Mouse (Mus musculus) hindbrain, embryonic 16.5 days (tissue): ENCODE measurements at regions not wholly inside any gene's neighbourhood (a gene's known extent, or its start where the extent isn't known, plus 50 kb on each side); places are given as distances from the start of the nearest gene placed in this dataset.

Experiments used
- ATAC-seq: fragments of 200-750 bp; cut with Nextera tagmentation; 2 replicates; pipeline ENCODE4 v1.8.0; 2017; ENCODE audit warnings: moderate TSS enrichment, moderate library complexity
- H3K27ac ChIP-seq: fragments of 300-500 bp; sonication (generic); 2 replicates; pipeline ENCODE4 v1.5.1; 2014; ENCODE audit warnings: low read depth, mild to moderate bottlenecking, control low read depth, low read length, moderate library complexity
- H3K27me3 ChIP-seq: fragments of 300-500 bp; sonication (generic); replicated peaks from 2 replicates; pipeline ENCODE4 v1.6.1; 2014; ENCODE audit warnings: low read length; ENCODE audit not compliant: control insufficient read depth, insufficient read depth
- H3K36me3 ChIP-seq: fragments of 300-500 bp; sonication (generic); 2 replicates; pipeline ENCODE4 v1.6.1; 2014; ENCODE audit warnings: mild to moderate bottlenecking, low read length, moderate library complexity, mixed read lengths; ENCODE audit not compliant: control insufficient read depth, insufficient read depth
- H3K4me1 ChIP-seq: fragments of 300-500 bp; sonication (generic); 2 replicates; pipeline ENCODE4 v1.6.1; 2014; ENCODE audit warnings: low read depth, low read length; ENCODE audit not compliant: control insufficient read depth, insufficient read depth
- H3K4me2 ChIP-seq: fragments of 300-500 bp; sonication (generic); 2 replicates; pipeline ENCODE4 v1.6.1; 2014; ENCODE audit warnings: mild to moderate bottlenecking, low read length, control low read depth, moderate library complexity
- H3K4me3 ChIP-seq: fragments of 300-500 bp; sonication (generic); 2 replicates; pipeline ENCODE4 v1.5.1; 2014; ENCODE audit warnings: mild to moderate bottlenecking, low read length, control low read depth, moderate library complexity
- H3K9ac ChIP-seq: fragments of 300-500 bp; sonication (generic); 2 replicates; pipeline ENCODE4 v1.6.1; 2014; ENCODE audit warnings: low read depth, mild to moderate bottlenecking, control low read depth, low read length, moderate library complexity
- H3K9me3 ChIP-seq: fragments of 300-500 bp; sonication (generic); 2 replicates; pipeline ENCODE4 v1.6.1; 2014; ENCODE audit warnings: mild to moderate bottlenecking, low read length, moderate library complexity; ENCODE audit not compliant: control insufficient read depth
- WGBS: fragments of 180-500 bp; shearing (Covaris S2); extraction: QIAGEN DNeasy Blood & Tissue Kit; methylation state at CpG from one replicate; pipeline ENCODE4 v1.1.7; 2014; 5-methylcytosine and 5-hydroxymethylcytosine counted together

- H3K4me2 ChIP-seq = no peak overlapping the region
- no peak overlapping the region for H3K27ac ChIP-seq
- H3K9me3 ChIP-seq = no peaks in the 10 kb centered on the region
- no peaks in the 10 kb centered on the region for H3K4me1 ChIP-seq
- 83% methylated on average over 2 of the region's 2 CpGs for WGBS
- no peak overlapping the region for H3K9ac ChIP-seq
- H3K4me3 ChIP-seq = no peak overlapping the region
- no peaks in the 10 kb centered on the region for H3K27me3 ChIP-seq
- ATAC-seq = no peak
- no peaks in the 10 kb centered on the region for H3K36me3 ChIP-seq
These were observed 244.2 kb upstream of the Sash1 start for GRCm38 (mm10) chr10:9130061-9130460.

- WGBS = 24% methylated on average over 4 of the region's 4 CpGs
- no peak overlapping the region for H3K27ac ChIP-seq
- H3K9ac ChIP-seq = no peak overlapping the region
- no peak overlapping the region for H3K4me2 ChIP-seq
- H3K4me1 ChIP-seq = peaks cover 4% of the 10 kb centered on the region
- no peaks in the 10 kb centered on the region for H3K27me3 ChIP-seq
- no peaks in the 10 kb centered on the region for H3K9me3 ChIP-seq
- no peaks in the 10 kb centered on the region for H3K36me3 ChIP-seq
- no peak for ATAC-seq
- H3K4me3 ChIP-seq = no peak overlapping the region
These were observed 233.4 kb upstream of the Sash1 start for GRCm38 (mm10) chr10:9119249-9119648.

DNA sequence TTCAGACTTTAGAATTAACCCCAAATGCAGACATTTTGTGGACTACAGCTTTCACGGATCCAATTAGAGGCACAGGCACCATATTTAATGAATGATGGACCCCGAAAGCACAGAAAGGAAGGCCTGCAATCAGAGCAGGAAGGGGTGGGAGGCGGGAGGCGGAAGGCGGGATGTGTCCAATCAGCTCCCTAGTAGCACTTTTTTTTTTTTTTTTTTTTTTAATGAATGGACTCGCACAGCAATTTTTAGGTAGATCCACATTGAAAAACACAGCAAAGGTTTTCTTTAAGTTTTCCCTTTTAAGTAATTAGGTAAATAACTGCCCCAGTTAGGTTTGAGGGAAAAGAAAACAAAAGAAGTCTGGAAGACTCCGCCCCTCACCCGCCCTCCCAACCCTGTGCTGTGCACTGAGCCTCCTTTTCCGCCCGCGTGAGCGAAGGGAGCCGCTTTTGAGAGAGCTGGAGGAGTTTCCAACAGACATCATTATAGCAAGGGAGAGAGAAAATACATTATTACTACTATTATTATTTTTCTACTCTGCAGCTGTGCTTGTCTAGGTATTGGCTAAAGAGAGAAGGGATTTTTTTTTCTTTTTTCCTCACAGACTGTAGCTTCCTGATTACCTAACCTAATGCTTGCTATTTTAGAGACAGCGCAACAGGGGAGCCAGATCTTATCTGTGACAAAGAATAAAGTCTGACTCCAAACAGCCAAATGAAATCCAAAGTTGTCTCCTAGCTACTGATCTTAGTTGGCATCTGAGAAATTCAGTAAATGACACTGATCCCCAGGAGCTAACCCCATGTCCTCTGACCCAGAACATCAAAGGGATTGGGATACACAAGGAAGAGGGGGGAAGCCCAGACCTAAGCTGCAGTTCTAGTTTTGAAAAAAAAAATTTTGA, 232.0 kb upstream of the Sash1 start:
- H3K9me3 ChIP-seq = no peaks in the 10 kb centered on the region
- no peaks in the 10 kb centered on the region for H3K27me3 ChIP-seq
- peaks cover 4% of the 10 kb centered on the region for H3K4me1 ChIP-seq
- WGBS = 14% methylated on average over 14 of the region's 14 CpGs
- peak overlapping the region; percentile 44; the same call in 1 of the 2 replicates for H3K9ac ChIP-seq
- H3K27ac ChIP-seq = peak overlapping the region; percentile 12; the same call in 1 of the 2 replicates
- peak overlapping the region; percentile 57 for H3K4me2 ChIP-seq
- peak; percentile 91 for ATAC-seq
- H3K4me3 ChIP-seq = peak overlapping the region; percentile 32
- H3K36me3 ChIP-seq = no peaks in the 10 kb centered on the region

DNA sequence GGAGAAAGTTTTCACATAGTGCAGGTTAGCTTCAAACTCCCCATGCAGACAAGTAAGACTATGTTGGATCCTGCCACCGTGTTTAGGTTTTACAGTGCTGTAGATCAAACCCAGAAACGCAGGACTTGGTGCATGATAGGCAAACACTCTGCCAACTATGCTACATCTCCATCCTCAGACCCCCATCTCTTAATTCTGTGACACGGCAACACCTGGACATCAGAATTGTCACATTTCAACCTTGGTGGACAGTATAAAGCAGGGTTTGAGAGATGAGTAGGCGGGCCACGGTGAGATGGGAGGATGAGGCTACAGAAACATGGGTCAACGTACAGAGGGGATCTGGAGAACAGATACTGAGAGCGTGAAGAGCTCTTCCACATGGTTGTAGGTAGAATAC, 231.3 kb upstream of the Sash1 start:
- peak overlapping the region; percentile 32 for H3K4me3 ChIP-seq
- H3K27ac ChIP-seq = no peak overlapping the region
- no peaks in the 10 kb centered on the region for H3K36me3 ChIP-seq
- H3K9me3 ChIP-seq = no peaks in the 10 kb centered on the region
- ATAC-seq = no peak; the same call in 1 of the 2 replicates
- H3K4me1 ChIP-seq = peaks cover 4% of the 10 kb centered on the region
- peak overlapping the region; percentile 19; the same call in 1 of the 2 replicates for H3K9ac ChIP-seq
- H3K4me2 ChIP-seq = peak overlapping the region; percentile 57
- no peaks in the 10 kb centered on the region for H3K27me3 ChIP-seq
- 88% methylated on average over 7 of the region's 7 CpGs for WGBS

DNA sequence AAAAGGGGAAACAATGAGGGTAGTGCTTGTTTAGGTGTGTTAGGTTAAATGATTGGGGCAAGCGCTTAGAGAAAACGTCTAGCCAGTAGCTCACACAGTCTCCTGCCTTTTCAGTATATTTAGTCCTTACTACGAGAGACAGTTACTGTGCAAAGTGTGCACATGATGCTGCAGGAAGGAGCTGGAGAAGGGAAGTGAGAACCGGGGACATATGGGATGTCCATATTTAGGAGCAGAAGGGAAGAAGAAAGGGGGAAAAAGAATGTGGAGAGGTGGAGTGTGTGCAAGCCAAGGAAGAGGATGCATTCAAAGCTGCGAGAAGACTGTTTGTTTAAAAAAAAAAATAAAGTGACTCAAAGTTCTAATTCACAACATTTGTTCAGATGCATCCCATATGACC, 227.8 kb upstream of the Sash1 start:
- Histone ChIP-seq H3K27ac (no peak overlapping the region), H3K4me2 (no peak overlapping the region), H3K9ac (no peak overlapping the region), H3K27me3 (no peaks in the 10 kb centered on the region), H3K4me1 (peaks cover 4% of the 10 kb centered on the region), H3K9me3 (no peaks in the 10 kb centered on the region), H3K4me3 (no peak overlapping the region), H3K36me3 (no peaks in the 10 kb centered on the region)
- no peak for ATAC-seq
- 84% methylated on average over 5 of the region's 5 CpGs for WGBS

DNA sequence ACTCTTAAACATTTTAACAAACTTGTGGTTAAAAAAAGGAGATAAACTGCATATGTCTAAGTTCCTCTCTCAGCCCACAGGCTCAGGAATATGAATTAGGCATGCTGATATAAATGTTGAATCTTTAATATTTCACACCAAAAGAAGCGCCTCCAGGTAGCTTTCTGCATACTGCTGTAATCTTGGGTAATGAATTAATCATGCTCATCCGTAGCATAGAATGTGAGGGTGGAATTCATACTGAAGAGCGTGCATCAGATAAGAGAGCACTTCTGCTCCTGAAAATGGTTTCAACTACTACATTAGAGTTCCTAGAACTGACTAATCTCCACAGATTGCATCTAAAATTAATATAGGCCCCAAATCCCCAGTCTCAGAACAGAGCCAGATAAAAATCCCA, 225.2 kb upstream of the Sash1 start:
- H3K9me3 ChIP-seq = no peaks in the 10 kb centered on the region
- H3K27me3 ChIP-seq = no peaks in the 10 kb centered on the region
- no peak overlapping the region for H3K27ac ChIP-seq
- ATAC-seq = 0 out of 2 replicates have a peak, but pooled peaks have one; percentile 30
- H3K9ac ChIP-seq = no peak overlapping the region
- H3K4me2 ChIP-seq = no peak overlapping the region
- WGBS = 67% methylated on average over 3 of the region's 3 CpGs
- H3K4me1 ChIP-seq = no peaks in the 10 kb centered on the region
- H3K4me3 ChIP-seq = no peak overlapping the region
- no peaks in the 10 kb centered on the region for H3K36me3 ChIP-seq

DNA sequence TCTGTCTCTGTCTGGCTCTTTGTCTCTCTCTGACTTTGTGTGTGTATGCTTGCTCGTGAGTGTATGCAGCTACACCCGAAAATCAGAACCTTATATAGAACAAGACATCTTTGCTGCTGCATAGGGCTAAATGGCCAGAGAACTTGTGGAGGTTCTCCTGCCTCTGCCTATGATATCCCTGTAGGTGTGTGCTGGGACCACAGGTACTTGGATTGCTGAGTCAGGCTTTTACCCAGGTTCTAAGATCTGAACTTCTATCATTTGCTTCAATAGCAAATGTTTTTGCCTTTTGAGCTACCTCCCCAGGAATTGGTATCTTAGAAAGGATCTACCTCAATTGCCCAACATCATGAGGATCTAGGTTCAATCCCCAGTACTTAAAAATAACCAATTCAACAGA, 210.3 kb upstream of the Sash1 start:
- Histone ChIP-seq H3K9me3 (no peaks in the 10 kb centered on the region), H3K9ac (no peak overlapping the region)

GRCm38 (mm10) chr10:9095163-9095562, 209.3 kb upstream of the Sash1 start:
- WGBS = 83% methylated on average over 6 of the region's 6 CpGs
- Histone ChIP-seq H3K4me3 (no peak overlapping the region), H3K36me3 (no peaks in the 10 kb centered on the region), H3K4me2 (no peak overlapping the region), H3K27me3 (no peaks in the 10 kb centered on the region), H3K27ac (no peak overlapping the region), H3K9me3 (no peaks in the 10 kb centered on the region), H3K9ac (no peak overlapping the region), H3K4me1 (peaks cover 2% of the 10 kb centered on the region; the same call in 1 of the 2 replicates)
- ATAC-seq = no peak

More for the DNA sequence above, 210.3 kb upstream of the Sash1 start:
- H3K4me3 ChIP-seq = no peak overlapping the region
- no peaks in the 10 kb centered on the region for H3K27me3 ChIP-seq
- no peak overlapping the region for H3K27ac ChIP-seq
- ATAC-seq = no peak
- H3K4me2 ChIP-seq = no peak overlapping the region
- peaks cover 2% of the 10 kb centered on the region; the same call in 1 of the 2 replicates for H3K4me1 ChIP-seq
- WGBS = 85% methylated on average over 2 of the region's 2 CpGs
- no peaks in the 10 kb centered on the region for H3K36me3 ChIP-seq

GRCm38 (mm10) chr10:9092237-9092885, 206.5 kb upstream of the Sash1 start:
- Histone ChIP-seq H3K4me3 (no peak overlapping the region), H3K27ac (no peak overlapping the region), H3K36me3 (no peaks in the 10 kb centered on the region), H3K27me3 (no peaks in the 10 kb centered on the region), H3K4me1 (peaks cover 2% of the 10 kb centered on the region; the same call in 1 of the 2 replicates), H3K9ac (no peak overlapping the region), H3K9me3 (no peaks in the 10 kb centered on the region), H3K4me2 (no peak overlapping the region)
- WGBS = 48% methylated on average over 10 of the region's 10 CpGs
- peak; percentile 88 for ATAC-seq
